Mouse (Mus musculus) intestine, embryonic 14.5 days (tissue): ENCODE results near the gene Arap1. TPM values are rescaled to one million over a fixed set of nuclear protein-coding genes. Genes with fewer than 3 reads are reported as not detected.
A peak's percentile ranks its signal among the peaks of the same experiment; 100 is the strongest.

Experiments used
- ATAC-seq: fragments of 200-750 bp; cut with Nextera tagmentation; replicated peaks from 2 replicates; pipeline ENCODE4 v1.8.0; 2017; ENCODE audit warnings: low read depth, moderate number of reproducible peaks, moderate TSS enrichment, moderate library complexity; ENCODE audit not compliant: low FRiP score, low TSS enrichment
- DNase-seq: peaks from one replicate; pipeline ENCODE4 v3.0.0-alpha.2; 2018; ENCODE audit warnings: low spot score
- H3K27ac ChIP-seq: fragments of 300-500 bp; sonication (generic); 2 replicates; pipeline ENCODE4 v1.5.1; 2014; ENCODE audit warnings: low read depth, mild to moderate bottlenecking, control low read depth
- H3K27me3 ChIP-seq: fragments of 300-500 bp; sonication (generic); replicated peaks from 2 replicates; pipeline ENCODE4 v1.6.1; 2014; ENCODE audit warnings: low read length, control low read depth; ENCODE audit not compliant: control insufficient read depth, insufficient read depth
- H3K36me3 ChIP-seq: fragments of 300-500 bp; sonication (generic); 2 replicates; pipeline ENCODE4 v1.6.1; 2014; ENCODE audit warnings: low read length, control low read depth; ENCODE audit not compliant: control insufficient read depth, insufficient read depth
- H3K4me1 ChIP-seq: fragments of 300-500 bp; sonication (generic); replicated peaks from 2 replicates; pipeline ENCODE4 v1.6.1; 2014; ENCODE audit warnings: low read length, control low read depth, mixed read lengths; ENCODE audit not compliant: control insufficient read depth, insufficient read depth
- H3K4me2 ChIP-seq: fragments of 300-500 bp; sonication (generic); 2 replicates; pipeline ENCODE4 v1.6.1; 2014; ENCODE audit warnings: low read length
- H3K4me3 ChIP-seq: fragments of 300-500 bp; sonication (generic); 2 replicates; pipeline ENCODE4 v1.5.1; 2014; ENCODE audit warnings: low read depth, low read length, control low read depth, mixed read lengths
- H3K9ac ChIP-seq: fragments of 300-500 bp; sonication (generic); 2 replicates; pipeline ENCODE4 v1.6.1; 2014; ENCODE audit warnings: mild to moderate bottlenecking, low read length
- H3K9me3 ChIP-seq: fragments of 300-500 bp; sonication (generic); 2 replicates; pipeline ENCODE4 v1.6.1; 2016; ENCODE audit warnings: low read length, control low read depth; ENCODE audit not compliant: control insufficient read depth
- WGBS: fragments of 180-500 bp; shearing (Covaris S2); extraction: QIAGEN DNeasy Blood & Tissue Kit; methylation state at CpG from one replicate; pipeline ENCODE4 v1.1.7; 2014; 5-methylcytosine and 5-hydroxymethylcytosine counted together
- polyA plus RNA-seq: library from polyadenylated mRNA; unstranded; fragments of >200 nt; fragmentation: Nextera tagmentation; extraction: Ambion mirVana; gene quantifications from 2 replicates; pipeline ENCODE4 v1.2.1, GENCODE M21; 2014

The Arap1 gene
- polyA plus RNA-seq, 1 experiment from 2014 or later: 70.1 TPM

GRCm38 (mm10) chr7:101329606-101330005 is 18.3 kb upstream of the Arap1 start:
- 0 out of 2 replicates have a peak, but pooled peaks cover 6% of the 10 kb centered on the region for H3K4me1 ChIP-seq
- no peak overlapping the region for H3K9ac ChIP-seq
- no peaks in the 10 kb centered on the region for H3K9me3 ChIP-seq
- DNase-seq (no peak), ATAC-seq (no peak)
- H3K27ac ChIP-seq: peak overlapping the region; percentile 40; the same call in 1 of the 2 replicates
- H3K4me3 ChIP-seq: no peak overlapping the region
- WGBS: 59% methylated on average over 4 of the region's 4 CpGs
- no peaks in the 10 kb centered on the region for H3K27me3 ChIP-seq
- H3K36me3 ChIP-seq: peaks cover 4% of the 10 kb centered on the region; the same call in 1 of the 2 replicates
- H3K4me2 ChIP-seq: no peak overlapping the region

GRCm38 (mm10) chr7:101330074-101330840 is 17.6 kb upstream of the Arap1 start:
- WGBS: 66% methylated on average over 10 of the region's 10 CpGs
- DNase-seq (no peak), ATAC-seq (no peak; the same call in 1 of the 2 replicates)
- H3K9ac ChIP-seq: no peak overlapping the region
- no peak overlapping the region for H3K27ac ChIP-seq
- no peak overlapping the region for H3K4me2 ChIP-seq
- H3K36me3 ChIP-seq: peaks cover 4% of the 10 kb centered on the region; the same call in 1 of the 2 replicates
- H3K27me3 ChIP-seq: no peaks in the 10 kb centered on the region
- no peak overlapping the region for H3K4me3 ChIP-seq
- H3K9me3 ChIP-seq: no peaks in the 10 kb centered on the region
- 0 out of 2 replicates have a peak, but pooled peaks cover 6% of the 10 kb centered on the region for H3K4me1 ChIP-seq

DNA sequence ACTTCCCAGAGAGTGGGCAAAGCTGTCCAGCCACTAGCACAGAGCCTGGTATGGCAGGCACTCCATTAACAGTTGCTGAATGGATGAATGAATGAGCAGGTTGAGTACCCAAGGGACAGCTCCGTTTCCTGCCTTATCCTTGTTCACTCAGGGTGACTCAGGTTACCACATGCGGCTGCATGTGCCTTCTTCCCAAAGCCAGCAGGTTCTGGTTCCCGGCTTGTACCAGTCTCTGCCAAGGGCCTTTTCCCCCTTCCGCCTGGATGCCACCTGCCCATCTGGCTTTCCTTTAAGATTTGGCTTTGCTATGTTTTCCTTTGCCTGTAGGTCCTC is 17.1 kb upstream of the Arap1 start:
- DNase-seq (no peak), ATAC-seq (no peak)
- H3K27me3 ChIP-seq: no peaks in the 10 kb centered on the region
- WGBS: 69% methylated on average over 4 of the region's 4 CpGs
- H3K36me3 ChIP-seq: peaks cover 4% of the 10 kb centered on the region; the same call in 1 of the 2 replicates
- H3K4me2 ChIP-seq: no peak overlapping the region
- H3K4me3 ChIP-seq: no peak overlapping the region
- H3K9ac ChIP-seq: no peak overlapping the region
- H3K9me3 ChIP-seq: no peaks in the 10 kb centered on the region
- 0 out of 2 replicates have a peak, but pooled peaks cover 6% of the 10 kb centered on the region for H3K4me1 ChIP-seq
- no peak overlapping the region for H3K27ac ChIP-seq

GRCm38 (mm10) chr7:101332045-101332831 is 15.6 kb upstream of the Arap1 start:
- Histone ChIP-seq H3K27me3 (no peaks in the 10 kb centered on the region), H3K4me1 (0 out of 2 replicates have a peak, but pooled peaks cover 6% of the 10 kb centered on the region), H3K9ac (no peak overlapping the region), H3K4me3 (no peak overlapping the region), H3K27ac (no peak overlapping the region), H3K36me3 (peaks cover 4% of the 10 kb centered on the region; the same call in 1 of the 2 replicates), H3K4me2 (no peak overlapping the region), H3K9me3 (no peaks in the 10 kb centered on the region)
- 82% methylated on average over 5 of the region's 5 CpGs for WGBS
- ATAC-seq (no peak), DNase-seq (no peak)

DNA sequence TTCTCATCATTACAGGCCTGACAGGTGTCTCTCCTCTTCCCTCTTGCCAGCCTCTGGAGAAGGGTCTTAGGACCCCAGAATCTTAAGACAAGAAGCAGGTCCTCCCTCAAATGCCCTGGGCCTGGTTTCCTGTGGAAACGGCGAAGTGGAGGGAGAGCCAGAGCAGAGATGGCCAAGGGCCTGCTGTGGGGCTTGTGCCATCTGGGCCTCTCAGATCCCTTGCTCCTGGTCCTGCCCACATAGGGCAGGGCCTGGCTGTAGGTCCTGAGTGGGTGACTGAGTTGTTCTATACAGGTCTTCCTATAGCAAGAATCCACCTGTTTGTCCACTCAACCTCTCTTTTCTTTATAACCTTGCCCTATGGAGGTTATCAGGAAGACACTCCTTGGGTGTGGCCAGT is 12.6 kb upstream of the Arap1 start:
- no peak overlapping the region for H3K9ac ChIP-seq
- no peak overlapping the region for H3K4me3 ChIP-seq
- DNase-seq: no peak
- no peaks in the 10 kb centered on the region for H3K27me3 ChIP-seq
- H3K27ac ChIP-seq: no peak overlapping the region
- peaks cover 9% of the 10 kb centered on the region; the same call in 1 of the 2 replicates for H3K36me3 ChIP-seq
- 80% methylated on average over 2 of the region's 2 CpGs for WGBS
- 0 out of 2 replicates have a peak, but pooled peaks cover 1% of the 10 kb centered on the region for H3K4me1 ChIP-seq
- no peak overlapping the region for H3K4me2 ChIP-seq
- no peak for ATAC-seq
- H3K9me3 ChIP-seq: no peaks in the 10 kb centered on the region

GRCm38 (mm10) chr7:101336686-101337085 is 11.2 kb upstream of the Arap1 start:
- no peak overlapping the region for H3K27ac ChIP-seq
- 0 out of 2 replicates have a peak, but pooled peaks cover 5% of the 10 kb centered on the region for H3K36me3 ChIP-seq
- DNase-seq (no peak), ATAC-seq (no peak)
- no peaks in the 10 kb centered on the region for H3K27me3 ChIP-seq
- no peaks in the 10 kb centered on the region for H3K4me1 ChIP-seq
- H3K4me3 ChIP-seq: no peak overlapping the region
- no peaks in the 10 kb centered on the region for H3K9me3 ChIP-seq
- no peak overlapping the region for H3K9ac ChIP-seq
- no peak overlapping the region for H3K4me2 ChIP-seq
- WGBS: 88% methylated on average over 3 of the region's 3 CpGs

DNA sequence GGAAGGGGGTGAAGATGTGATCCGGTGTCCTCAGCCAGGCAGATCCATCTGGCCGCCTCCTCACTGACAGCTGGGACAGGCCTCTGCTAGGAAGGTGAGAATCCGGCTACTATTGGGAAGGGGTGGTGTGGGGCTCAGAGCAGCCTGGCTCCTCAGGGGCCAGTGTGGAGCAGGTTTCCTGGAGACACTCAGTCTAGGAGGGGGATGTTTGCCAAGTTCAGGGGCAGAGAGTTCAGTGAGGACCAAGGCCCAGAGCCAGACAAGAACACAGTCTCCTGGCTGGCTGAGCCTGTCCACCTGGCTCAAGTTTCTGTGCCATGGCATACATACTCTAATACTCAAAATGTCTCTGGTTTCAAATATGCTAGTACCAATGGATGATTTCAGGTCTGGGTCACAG is 10.5 kb upstream of the Arap1 start:
- ATAC-seq: no peak
- no peaks in the 10 kb centered on the region for H3K4me1 ChIP-seq

DNA sequence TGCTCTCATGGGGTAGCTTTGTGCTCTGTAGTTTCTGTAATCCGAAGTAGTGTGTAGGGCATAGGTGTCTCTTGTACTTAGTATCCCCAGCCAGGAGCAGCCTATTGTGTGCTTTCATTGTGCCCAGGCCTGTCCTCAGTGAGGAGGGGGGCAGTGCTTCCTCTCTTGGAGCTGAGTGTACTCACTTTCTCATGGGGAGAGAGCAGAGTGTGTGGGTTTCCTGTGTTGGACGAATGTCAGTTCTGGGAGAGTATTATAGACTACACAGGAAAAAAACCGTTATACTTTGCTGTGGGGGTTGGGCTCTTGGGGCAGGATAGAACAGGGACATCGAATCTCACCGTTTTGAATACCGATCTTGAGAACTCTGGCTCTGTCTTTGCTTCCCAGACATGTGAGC is 6.5 kb upstream of the Arap1 start:
- ATAC-seq (no peak), DNase-seq (no peak)
- 51% methylated on average over 6 of the region's 6 CpGs for WGBS
- no peak overlapping the region for H3K27ac ChIP-seq
- H3K36me3 ChIP-seq: peaks cover 11% of the 10 kb centered on the region; the same call in 1 of the 2 replicates
- H3K4me1 ChIP-seq: no peaks in the 10 kb centered on the region
- no peak overlapping the region for H3K9ac ChIP-seq
- H3K9me3 ChIP-seq: no peaks in the 10 kb centered on the region
- no peaks in the 10 kb centered on the region for H3K27me3 ChIP-seq
- no peak overlapping the region for H3K4me2 ChIP-seq
- H3K4me3 ChIP-seq: no peak overlapping the region

More for the DNA sequence above, 10.5 kb upstream of the Arap1 start:
- H3K9me3 ChIP-seq: no peaks in the 10 kb centered on the region
- H3K27me3 ChIP-seq: no peaks in the 10 kb centered on the region
- no peak overlapping the region for H3K27ac ChIP-seq
- WGBS: 78% methylated on average over 3 of the region's 3 CpGs
- H3K4me2 ChIP-seq: no peak overlapping the region
- H3K36me3 ChIP-seq: 0 out of 2 replicates have a peak, but pooled peaks cover 5% of the 10 kb centered on the region
- H3K4me3 ChIP-seq: no peak overlapping the region
- no peak for DNase-seq
- H3K9ac ChIP-seq: no peak overlapping the region
